Mouse (Mus musculus) midbrain, postnatal 0 days (tissue): ENCODE measurements around the gene Prss33. TPM values are rescaled to one million over a fixed set of nuclear protein-coding genes. Genes with fewer than 3 reads are reported as not detected.

Source experiments
- ATAC-seq: fragments of 200-750 bp; cut with Nextera tagmentation; 2 replicates; pipeline ENCODE4 v1.8.0; 2017; ENCODE audit warnings: moderate number of reproducible peaks, mild to moderate bottlenecking, moderate TSS enrichment, moderate library complexity; ENCODE audit not compliant: low FRiP score
- DNase-seq: peaks from one replicate; pipeline ENCODE4 v3.0.0-alpha.2; 2015; ENCODE audit warnings: low spot score
- H3K27ac ChIP-seq: fragments of 300-500 bp; sonication (generic); 2 replicates; pipeline ENCODE4 v1.5.1; 2014; ENCODE audit warnings: low read depth, mild to moderate bottlenecking, low read length, mixed read lengths
- H3K27me3 ChIP-seq: fragments of 300-500 bp; sonication (generic); 2 replicates; pipeline ENCODE4 v1.6.1; 2014; ENCODE audit warnings: low read length, control low read depth, mixed read lengths; ENCODE audit not compliant: insufficient read depth
- H3K36me3 ChIP-seq: fragments of 300-500 bp; sonication (generic); 2 replicates; pipeline ENCODE4 v1.6.1; 2014; ENCODE audit warnings: low read length, control low read depth, mixed read lengths; ENCODE audit not compliant: insufficient read depth
- H3K4me1 ChIP-seq: fragments of 300-500 bp; sonication (generic); 2 replicates; pipeline ENCODE4 v1.6.1; 2014; ENCODE audit warnings: mild to moderate bottlenecking, control low read depth, antibody characterized with exemption, low read length, mixed read lengths; ENCODE audit not compliant: insufficient read depth
- H3K4me2 ChIP-seq: fragments of 300-500 bp; sonication (generic); 2 replicates; pipeline ENCODE4 v1.6.1; 2014; ENCODE audit warnings: low read depth, mild to moderate bottlenecking, low read length, mixed read lengths; ENCODE audit not compliant: poor library complexity, severe bottlenecking
- H3K4me3 ChIP-seq: fragments of 300-500 bp; sonication (generic); 2 replicates; pipeline ENCODE4 v1.5.1; 2014; ENCODE audit warnings: low read depth, mild to moderate bottlenecking, low read length, moderate library complexity
- H3K9ac ChIP-seq: fragments of 300-500 bp; sonication (generic); replicated peaks from 2 replicates; pipeline ENCODE4 v1.6.1; 2014; ENCODE audit warnings: mild to moderate bottlenecking, low read length, moderate library complexity, mixed read lengths; ENCODE audit not compliant: poor library complexity, severe bottlenecking
- H3K9me3 ChIP-seq: fragments of 300-500 bp; sonication (generic); 2 replicates; pipeline ENCODE4 v1.6.1; 2016; ENCODE audit warnings: low read length, control low read depth
- CTCF ChIP-seq: IDR thresholded peaks from 2 replicates; pipeline ENCODE4 v1.5.1; 2016; ENCODE audit warnings: antibody characterized with exemption, mild to moderate bottlenecking
- WGBS: fragments of 180-500 bp; shearing (Covaris S2); extraction: QIAGEN DNeasy Blood & Tissue Kit; methylation state at CpG from one replicate; pipeline ENCODE4 v1.1.7; 2014; 5-methylcytosine and 5-hydroxymethylcytosine counted together
- polyA plus RNA-seq: library from polyadenylated mRNA; unstranded; fragments of >200 nt; fragmentation: Nextera tagmentation; extraction: Ambion mirVana; gene quantifications from 2 replicates; pipeline ENCODE4 v1.2.1, GENCODE M21; 2015
- total RNA-seq: library from RNA; depleted of rRNA; stranded (reverse); fragments of >200 nt; gene quantifications from 2 replicates; pipeline ENCODE4 v1.2.3, GENCODE M21; 2014

Prss33 gene
- total and polyA plus RNA-seq, 2 experiments from 2014 or later = not detected

GRCm38 (mm10) chr17:23850853-23851749 is 15.2 kb upstream of the Prss33 start:
- H3K9ac ChIP-seq = no peak overlapping the region
- H3K36me3 ChIP-seq = no peaks in the 10 kb centered on the region
- peak; percentile 83 for DNase-seq
- no peak overlapping the region for H3K4me2 ChIP-seq
- H3K9me3 ChIP-seq = no peaks in the 10 kb centered on the region
- H3K27me3 ChIP-seq = no peaks in the 10 kb centered on the region
- no peaks in the 10 kb centered on the region for H3K4me1 ChIP-seq
- peak; percentile 87 for TF ChIP-seq CTCF
- peak; percentile 84 for ATAC-seq
- peak overlapping the region; percentile 51 for H3K27ac ChIP-seq
- H3K4me3 ChIP-seq = no peak overlapping the region
- WGBS = 65% methylated on average over 18 of the region's 19 CpGs

GRCm38 (mm10) chr17:23850028-23850427 is 14.2 kb upstream of the Prss33 start:
- H3K4me3 ChIP-seq = no peak overlapping the region
- no peak for ATAC-seq
- WGBS = 53% methylated on average over 2 of the region's 2 CpGs
- H3K4me2 ChIP-seq = no peak overlapping the region
- H3K4me1 ChIP-seq = no peaks in the 10 kb centered on the region
- TF ChIP-seq CTCF = peak; percentile 41
- H3K9ac ChIP-seq = no peak overlapping the region
- no peaks in the 10 kb centered on the region for H3K36me3 ChIP-seq
- no peak overlapping the region for H3K27ac ChIP-seq
- H3K9me3 ChIP-seq = no peaks in the 10 kb centered on the region
- H3K27me3 ChIP-seq = no peaks in the 10 kb centered on the region
- no peak for DNase-seq

GRCm38 (mm10) chr17:23843812-23844273 is 8.0 kb upstream of the Prss33 start, which contains the start of the genes Prss32 and Prss41:
TSS of gene Prss32 (plus strand) at chr17:23843855.
TSS of gene Prss41 (minus strand) at chr17:23844172.
- WGBS = 10% methylated on average over 19 of the region's 19 CpGs
- TF ChIP-seq CTCF = peak; percentile 62

GRCm38 (mm10) chr17:23843141-23843811 is 7.4 kb upstream of the Prss33 start:
- H3K9ac ChIP-seq = no peak overlapping the region
- no peaks in the 10 kb centered on the region for H3K9me3 ChIP-seq
- ATAC-seq (no peak), DNase-seq (no peak)
- H3K36me3 ChIP-seq = no peaks in the 10 kb centered on the region
- no peak overlapping the region for H3K27ac ChIP-seq
- no peak overlapping the region for H3K4me3 ChIP-seq
- peak; percentile 27; the same call in 1 of the 2 replicates for TF ChIP-seq CTCF
- no peaks in the 10 kb centered on the region for H3K27me3 ChIP-seq
- WGBS = 48% methylated on average over 23 of the region's 23 CpGs
- no peaks in the 10 kb centered on the region for H3K4me1 ChIP-seq
- H3K4me2 ChIP-seq = no peak overlapping the region

More at GRCm38 (mm10) chr17:23843812-23844273, 8.0 kb upstream of the Prss33 start, which contains the start of the genes Prss32 and Prss41:
- ATAC-seq = 0 out of 2 replicates have a peak, but pooled peaks have one; percentile 47
- DNase-seq = no peak
- no peak within 1 kb of the TSS for H3K4me3 ChIP-seq
- H3K36me3 ChIP-seq = no peaks in the 10 kb centered on the region
- no peak within 1 kb of the TSS for H3K27ac ChIP-seq
- no peaks in the 10 kb centered on the region for H3K4me1 ChIP-seq
- no peak within 1 kb of the TSS for H3K4me2 ChIP-seq
- H3K9me3 ChIP-seq = no peaks in the 10 kb centered on the region
- no peaks in the 10 kb centered on the region for H3K27me3 ChIP-seq
- H3K9ac ChIP-seq = no peak within 1 kb of the TSS

GRCm38 (mm10) chr17:23841145-23841544 is 5.3 kb upstream of the Prss33 start:
- ATAC-seq (no peak), DNase-seq (peak; percentile 79)
- Histone ChIP-seq H3K27me3 (no peaks in the 10 kb centered on the region), H3K4me1 (no peaks in the 10 kb centered on the region), H3K27ac (no peak overlapping the region), H3K4me2 (no peak overlapping the region), H3K9ac (no peak overlapping the region), H3K36me3 (no peaks in the 10 kb centered on the region), H3K9me3 (no peaks in the 10 kb centered on the region), H3K4me3 (no peak overlapping the region)
- TF ChIP-seq CTCF = peak; percentile 86
- 31% methylated on average over 4 of the region's 4 CpGs for WGBS
